Comparison of ENCODE assay signal across 7 mouse cellular contexts in the genomic region with DNA sequence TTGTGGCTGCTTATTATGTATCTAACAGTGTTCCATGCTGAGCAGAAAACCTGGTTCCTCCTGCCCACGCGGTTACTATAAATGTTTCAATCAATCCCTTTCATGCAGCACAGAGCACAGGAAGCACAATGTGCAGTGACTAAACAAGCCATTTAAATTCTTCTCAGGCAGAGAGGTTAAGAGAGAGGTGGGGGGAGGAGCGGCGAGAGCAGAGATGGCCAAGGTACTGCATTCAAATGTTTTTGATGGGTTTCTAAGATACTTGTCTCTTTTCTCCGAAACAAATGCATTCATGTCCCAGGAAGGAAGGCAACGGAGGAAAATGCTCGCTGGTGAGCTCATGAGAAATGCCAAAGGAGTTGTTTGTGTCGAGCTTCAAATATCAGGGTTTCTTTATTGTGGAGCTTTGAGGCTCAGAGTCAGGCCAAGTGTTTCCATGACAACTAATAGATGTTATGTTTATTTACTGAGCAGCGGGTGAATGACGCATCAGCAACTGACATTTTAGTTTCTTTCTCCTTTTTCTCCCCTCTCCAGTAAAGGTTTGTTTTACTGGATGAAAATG.
DNase-seq lines count a peak whose midpoint lies in the region; ATAC-seq and TF ChIP-seq lines count a peak whose summit lies in the region.

No protein-coding gene starts in this region.

- 0 out of 2 replicates have a peak overlapping the region, but pooled peaks have one; percentile 13 for H3K4me3 ChIP-seq in lung, embryonic 16.5 days (ENCODE audit: low read length)
- no peak overlapping the region for H3K4me3 ChIP-seq in liver, postnatal 0 days (ENCODE audit: low read depth, low read length)

- 6% methylated on average over 10 of the region's 10 CpGs for WGBS in lung, embryonic 16.5 days
- 30% methylated on average over 10 of the region's 10 CpGs for WGBS in liver, postnatal 0 days (ENCODE audit: insufficient replicate concordance)

- H3K9me3 ChIP-seq in lung, embryonic 16.5 days (ENCODE audit: control insufficient read depth, low read length): no peaks in the 10 kb centered on the region
- no peaks in the 10 kb centered on the region for H3K9me3 ChIP-seq in liver, postnatal 0 days (ENCODE audit: low read length)

- no peak for TF ChIP-seq CTCF in liver, postnatal 0 days (IDR thresholded peaks at IDR 0.05; ENCODE audit: low read depth)

- no peak for TF ChIP-seq EP300 in liver, postnatal 0 days (IDR thresholded peaks at IDR 0.05; ENCODE audit: low read depth)

- peak overlapping the region; percentile 32; the same call in 1 of the 2 replicates for H3K9ac ChIP-seq in lung, embryonic 16.5 days (ENCODE audit: low read length)
- H3K9ac ChIP-seq in liver, postnatal 0 days (replicated peaks): no peak overlapping the region

- H3K4me1 ChIP-seq in lung, embryonic 16.5 days (replicated peaks; ENCODE audit: control insufficient read depth, insufficient read depth, low read length): peaks cover 8% of the 10 kb centered on the region; the same call in 1 of the 2 replicates
- peaks cover 7% of the 10 kb centered on the region; the same call in 1 of the 2 replicates for H3K4me1 ChIP-seq in liver, postnatal 0 days (ENCODE audit: insufficient read depth)

- peak; percentile 47 for DNase-seq in adrenal gland, adult 2 months
- DNase-seq in cerebellum, adult 9-10 months: peak; percentile 31
- peak; percentile 35 to 56 for DNase-seq in kidney, postnatal 4 days
- peak; percentile 81 to 89 for DNase-seq in right cerebral cortex, postnatal 10 days (ENCODE audit: low spot score in 2 of 2)
- no peak for DNase-seq in liver, postnatal 0 days

- ATAC-seq in frontal cortex, adult (ENCODE audit: low TSS enrichment): peak; percentile 89
- ATAC-seq in lung, embryonic 16.5 days (ENCODE audit: low read depth): peak; percentile 51; the same call in 1 of the 2 replicates
- no peak for ATAC-seq in liver, postnatal 0 days

- no peaks in the 10 kb centered on the region for H3K36me3 ChIP-seq in lung, embryonic 16.5 days (ENCODE audit: control insufficient read depth, insufficient read depth, low read length)
- no peaks in the 10 kb centered on the region for H3K36me3 ChIP-seq in liver, postnatal 0 days (replicated peaks; ENCODE audit: insufficient read depth, low read length)

- H3K27ac ChIP-seq in lung, embryonic 16.5 days (ENCODE audit: low read length): no peak overlapping the region
- no peak overlapping the region for H3K27ac ChIP-seq in liver, postnatal 0 days (ENCODE audit: low read depth)

- H3K27me3 ChIP-seq in lung, embryonic 16.5 days (ENCODE audit: control insufficient read depth, insufficient read depth, low read depth, low read length): no peaks in the 10 kb centered on the region
- no peaks in the 10 kb centered on the region for H3K27me3 ChIP-seq in liver, postnatal 0 days (ENCODE audit: insufficient read depth, low read length)

- peak overlapping the region; percentile 45 for H3K4me2 ChIP-seq in lung, embryonic 16.5 days (ENCODE audit: low read depth, low read length)
- no peak overlapping the region for H3K4me2 ChIP-seq in liver, postnatal 0 days (ENCODE audit: low read depth, low read length)
